17 mouse cellular contexts compared by ENCODE assay signal in genomic region chr3:110538275-110538674, GRCm38 (mm10).
DNase-seq lines count a peak whose midpoint lies in the region; ATAC-seq lines count a peak whose summit lies in the region.
"Had no signal": no experiment of that assay in that cellular context is flagged by ENCODE, and none has a peak within 500 bp of the region (broad histone marks: within the 10 kb centered on the region; RNA-seq: fewer than 3 reads in every experiment).

No protein-coding gene starts in this region.

- H3K27me3 ChIP-seq in forebrain, embryonic 13.5 days, result no peaks in the 10 kb centered on the region
- H3K27me3 ChIP-seq in forebrain, embryonic 10.5 days (ENCODE audit: poor library complexity, severe bottlenecking), result no peaks in the 10 kb centered on the region
- H3K27me3 ChIP-seq in midbrain, embryonic 15.5 days (replicated peaks), result no peaks in the 10 kb centered on the region
- H3K27me3 ChIP-seq in midbrain, embryonic 11.5 days (ENCODE audit: control insufficient read depth, insufficient read depth, low read length), result no peaks in the 10 kb centered on the region
- H3K27me3 ChIP-seq in forebrain, embryonic 16.5 days (replicated peaks; ENCODE audit: control insufficient read depth, insufficient read depth, low read length), result no peaks in the 10 kb centered on the region
- H3K27me3 ChIP-seq: embryonic facial prominence, embryonic 12.5 days; heart, embryonic 12.5 days; hindbrain, embryonic 15.5 days had no signal

- no peak overlapping the region for H3K27ac ChIP-seq in forebrain, embryonic 13.5 days
- H3K27ac ChIP-seq in forebrain, embryonic 10.5 days, result no peak overlapping the region
- H3K27ac ChIP-seq in midbrain, embryonic 15.5 days, result no peak overlapping the region
- H3K27ac ChIP-seq in midbrain, embryonic 11.5 days (ENCODE audit: low read depth, low read length), result no peak overlapping the region
- peak overlapping the region; percentile 23; the same call in 1 of the 2 replicates for H3K27ac ChIP-seq in forebrain, embryonic 16.5 days (ENCODE audit: low read length)
- H3K27ac ChIP-seq: embryonic facial prominence, embryonic 12.5 days; hindbrain, embryonic 15.5 days had no signal

- no peak for DNase-seq in forebrain, embryonic 10.5 days (ENCODE audit: extremely low spot score, low spot score)
- no peak for DNase-seq in midbrain, embryonic 11.5 days (ENCODE audit: low spot score, missing footprints)
- no peak for DNase-seq in adrenal gland, adult 18-20 months (ENCODE audit: low spot score in 2 of 2)
- DNase-seq: adrenal gland, postnatal 25 days; cerebellum, adult 11-12 months; cerebellum, adult 9-10 months; cerebellum, postnatal 25 days; gastrocnemius, postnatal 14 days; heart, postnatal 36 days had no signal

- ATAC-seq in forebrain, embryonic 13.5 days, result peak; percentile 67; the same call in 1 of the 2 replicates
- peak; percentile 42; the same call in 1 of the 2 replicates for ATAC-seq in midbrain, embryonic 15.5 days (replicated peaks)
- ATAC-seq in midbrain, embryonic 11.5 days (ENCODE audit: low FRiP score), result no peak
- ATAC-seq in forebrain, embryonic 16.5 days, result peak; percentile 78
- ATAC-seq in granulocyte monocyte progenitor cell, adult 5-6 weeks (replicated peaks; ENCODE audit: poor library complexity, severe bottlenecking), result no peak
- ATAC-seq: intestine, embryonic 16.5 days had no signal

- no peaks in the 10 kb centered on the region for H3K9me3 ChIP-seq in forebrain, embryonic 13.5 days (replicated peaks)
- H3K9me3 ChIP-seq in forebrain, embryonic 10.5 days, result no peaks in the 10 kb centered on the region
- H3K9me3 ChIP-seq in midbrain, embryonic 15.5 days, result no peaks in the 10 kb centered on the region
- no peaks in the 10 kb centered on the region for H3K9me3 ChIP-seq in midbrain, embryonic 11.5 days (ENCODE audit: control insufficient read depth, low read length)
- no peaks in the 10 kb centered on the region for H3K9me3 ChIP-seq in forebrain, embryonic 16.5 days (ENCODE audit: control insufficient read depth, low read length)
- H3K9me3 ChIP-seq: embryonic facial prominence, embryonic 12.5 days; heart, embryonic 12.5 days; hindbrain, embryonic 15.5 days had no signal

- WGBS in forebrain, embryonic 13.5 days, result 23% methylated on average over 2 of the region's 2 CpGs
- WGBS in forebrain, embryonic 10.5 days, result 63% methylated on average over 2 of the region's 2 CpGs
- 37% methylated on average over 2 of the region's 2 CpGs for WGBS in midbrain, embryonic 15.5 days
- WGBS in midbrain, embryonic 11.5 days, result 69% methylated on average over 2 of the region's 2 CpGs
- 24% methylated on average over 2 of the region's 2 CpGs for WGBS in forebrain, embryonic 16.5 days

- no peak overlapping the region for H3K9ac ChIP-seq in forebrain, embryonic 13.5 days
- no peak overlapping the region for H3K9ac ChIP-seq in midbrain, embryonic 15.5 days
- no peak overlapping the region for H3K9ac ChIP-seq in midbrain, embryonic 11.5 days (ENCODE audit: low read length)
- H3K9ac ChIP-seq in forebrain, embryonic 16.5 days (replicated peaks; ENCODE audit: low read depth, low read length), result no peak overlapping the region
- H3K9ac ChIP-seq: embryonic facial prominence, embryonic 12.5 days; heart, embryonic 12.5 days; hindbrain, embryonic 15.5 days had no signal

- no peak overlapping the region for H3K4me2 ChIP-seq in forebrain, embryonic 13.5 days
- H3K4me2 ChIP-seq in midbrain, embryonic 15.5 days, result no peak overlapping the region
- no peak overlapping the region for H3K4me2 ChIP-seq in midbrain, embryonic 11.5 days
- no peak overlapping the region for H3K4me2 ChIP-seq in forebrain, embryonic 16.5 days (ENCODE audit: low read length)
- H3K4me2 ChIP-seq: embryonic facial prominence, embryonic 12.5 days; heart, embryonic 12.5 days; hindbrain, embryonic 15.5 days had no signal

- H3K4me3 ChIP-seq in forebrain, embryonic 13.5 days, result no peak overlapping the region
- H3K4me3 ChIP-seq in forebrain, embryonic 10.5 days, result no peak overlapping the region
- no peak overlapping the region for H3K4me3 ChIP-seq in midbrain, embryonic 15.5 days
- no peak overlapping the region for H3K4me3 ChIP-seq in midbrain, embryonic 11.5 days (ENCODE audit: low read depth, low read length)
- H3K4me3 ChIP-seq in forebrain, embryonic 16.5 days (replicated peaks; ENCODE audit: low read length), result no peak overlapping the region
- H3K4me3 ChIP-seq: embryonic facial prominence, embryonic 12.5 days; heart, embryonic 12.5 days; hindbrain, embryonic 15.5 days had no signal

- H3K36me3 ChIP-seq in forebrain, embryonic 13.5 days (ENCODE audit: poor library complexity, severe bottlenecking), result no peaks in the 10 kb centered on the region
- H3K36me3 ChIP-seq in forebrain, embryonic 10.5 days (replicated peaks), result no peaks in the 10 kb centered on the region
- H3K36me3 ChIP-seq in midbrain, embryonic 15.5 days (replicated peaks), result no peaks in the 10 kb centered on the region
- H3K36me3 ChIP-seq in midbrain, embryonic 11.5 days (ENCODE audit: control insufficient read depth, insufficient read depth, low read length), result no peaks in the 10 kb centered on the region
- H3K36me3 ChIP-seq in forebrain, embryonic 16.5 days (ENCODE audit: control insufficient read depth, insufficient read depth), result no peaks in the 10 kb centered on the region
- H3K36me3 ChIP-seq: embryonic facial prominence, embryonic 12.5 days; heart, embryonic 12.5 days; hindbrain, embryonic 15.5 days had no signal

- peaks cover 7% of the 10 kb centered on the region; the same call in 1 of the 2 replicates for H3K4me1 ChIP-seq in forebrain, embryonic 13.5 days
- H3K4me1 ChIP-seq in forebrain, embryonic 10.5 days, result no peaks in the 10 kb centered on the region
- H3K4me1 ChIP-seq in midbrain, embryonic 15.5 days, result no peaks in the 10 kb centered on the region
- H3K4me1 ChIP-seq in midbrain, embryonic 11.5 days (ENCODE audit: control insufficient read depth, insufficient read depth, low read length), result no peaks in the 10 kb centered on the region
- H3K4me1 ChIP-seq in forebrain, embryonic 16.5 days (replicated peaks; ENCODE audit: control insufficient read depth, insufficient read depth, low read length), result no peaks in the 10 kb centered on the region
- H3K4me1 ChIP-seq: embryonic facial prominence, embryonic 12.5 days; heart, embryonic 12.5 days; hindbrain, embryonic 15.5 days had no signal

Comparison
In these comparisons a context has a peak if more than half of its experiments do, and no peak if none do; other contexts are left out.
1. ATAC-seq: peak in forebrain, embryonic 13.5 days (single experiment), midbrain, embryonic 15.5 days (single experiment) and forebrain, embryonic 16.5 days (single experiment); none in midbrain, embryonic 11.5 days (single experiment) and granulocyte monocyte progenitor cell, adult 5-6 weeks (single experiment).